In the genomic region with DNA sequence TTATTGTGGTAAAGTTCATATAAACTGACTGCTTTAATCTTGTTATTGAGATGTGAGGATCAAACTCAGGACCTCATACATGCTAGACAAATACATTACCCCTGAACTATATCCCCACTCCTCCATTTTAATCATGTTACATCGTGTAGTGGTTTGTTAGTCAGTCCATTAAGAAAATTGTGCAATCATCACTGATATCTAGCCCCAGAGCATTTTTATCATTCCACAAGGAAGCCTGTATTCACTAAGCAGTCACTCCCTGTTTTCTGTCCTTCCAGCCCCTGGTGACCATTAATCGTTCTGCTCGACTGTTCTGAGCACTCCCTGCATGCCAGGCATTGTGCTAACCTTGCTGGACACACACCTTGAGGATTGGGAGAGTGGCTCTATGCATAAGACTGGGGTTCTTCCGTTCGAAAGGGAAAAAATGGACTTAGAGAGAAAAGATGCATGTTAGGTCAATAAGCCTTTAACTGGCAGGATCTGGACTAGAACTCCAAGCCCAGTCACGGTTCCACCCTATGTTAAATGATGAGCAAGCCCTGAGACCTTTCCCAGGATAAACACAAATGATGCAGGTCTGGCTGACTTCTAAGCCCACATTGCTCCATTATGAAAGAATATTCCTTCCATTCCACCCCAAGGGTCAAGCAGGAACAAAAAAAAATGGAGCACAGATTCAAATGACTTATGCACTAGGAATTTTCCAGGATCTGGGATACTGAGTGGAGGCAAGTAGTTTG, we compare ENCODE assay signal across 17 mouse cellular contexts.
"Had no signal": no experiment of that assay in that cellular context is flagged by ENCODE, and none has a peak within 500 bp of the region (broad histone marks: within the 10 kb centered on the region; RNA-seq: fewer than 3 reads in every experiment).

No protein-coding gene starts in this region.

- DNase-seq: layer of hippocampus, postnatal 36 days; liver, embryonic 13.5 days; lung, adult 2 months; lung, postnatal 36 days; midbrain, embryonic 14.5 days; right cerebral cortex, adult 18-20 months; right cerebral cortex, postnatal 14 days; right cerebral cortex, postnatal 4 days; thymus, adult 2 months; thymus, postnatal 14 days; thymus, postnatal 4 days had no signal

- H3K9ac ChIP-seq: liver, embryonic 13.5 days; neural tube, embryonic 12.5 days; neural tube, embryonic 15.5 days had no signal

- H3K4me1 ChIP-seq: liver, embryonic 13.5 days; midbrain, embryonic 10.5 days; neural tube, embryonic 12.5 days; neural tube, embryonic 15.5 days had no signal

- H3K27ac ChIP-seq: left cerebral cortex, adult 2 months; liver, embryonic 13.5 days; midbrain, embryonic 10.5 days; neural tube, embryonic 12.5 days; neural tube, embryonic 15.5 days; stomach, postnatal 0 days had no signal

- H3K4me2 ChIP-seq: liver, embryonic 13.5 days; neural tube, embryonic 12.5 days; neural tube, embryonic 15.5 days had no signal

- H3K9me3 ChIP-seq: liver, embryonic 13.5 days; megakaryocyte, embryonic 14.5 days; midbrain, embryonic 10.5 days; neural tube, embryonic 12.5 days; neural tube, embryonic 15.5 days had no signal

- H3K36me3 ChIP-seq: liver, embryonic 13.5 days; midbrain, embryonic 10.5 days; neural tube, embryonic 12.5 days; neural tube, embryonic 15.5 days had no signal

- H3K27me3 ChIP-seq: liver, embryonic 13.5 days; megakaryocyte, embryonic 14.5 days; neural tube, embryonic 12.5 days; neural tube, embryonic 15.5 days had no signal

- H3K4me3 ChIP-seq: left cerebral cortex, adult 2 months; liver, embryonic 13.5 days; midbrain, embryonic 10.5 days; neural tube, embryonic 12.5 days; neural tube, embryonic 15.5 days had no signal
